In the genomic region with DNA sequence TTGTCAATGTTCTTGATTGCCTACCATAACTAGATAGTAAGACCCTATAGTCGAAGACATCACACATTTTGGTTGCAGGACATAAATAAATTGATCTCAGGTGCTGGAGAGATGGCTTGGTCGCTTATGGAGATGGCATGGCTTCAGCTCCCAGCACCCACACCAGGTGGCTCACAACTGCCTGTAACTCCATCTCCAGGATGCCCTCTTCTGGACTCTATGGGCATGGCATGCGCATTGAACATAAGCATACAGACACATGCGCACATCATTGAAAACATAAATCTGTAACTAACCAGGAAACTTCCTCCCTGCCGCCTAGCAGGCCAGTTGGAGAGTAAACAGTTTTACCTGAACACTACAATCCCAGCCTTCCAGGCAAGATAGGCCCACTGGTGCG, we compare ENCODE assay signal across 25 mouse cellular contexts.
DNase-seq lines count a peak whose midpoint lies in the region; ATAC-seq and TF ChIP-seq lines count a peak whose summit lies in the region.
"Had no signal": no experiment of that assay in that cellular context is flagged by ENCODE, and none has a peak within 500 bp of the region (broad histone marks: within the 10 kb centered on the region; RNA-seq: fewer than 3 reads in every experiment).

No protein-coding gene starts in this region.

- peaks cover 14% of the 10 kb centered on the region for H3K4me1 ChIP-seq in hindbrain, postnatal 0 days (ENCODE audit: insufficient read depth, low read length)
- peaks cover 15% of the 10 kb centered on the region; the same call in 1 of the 2 replicates for H3K4me1 ChIP-seq in hindbrain, embryonic 11.5 days (replicated peaks; ENCODE audit: control insufficient read depth, insufficient read depth, low read length)
- no peaks in the 10 kb centered on the region for H3K4me1 ChIP-seq in liver, postnatal 0 days (ENCODE audit: insufficient read depth)
- H3K4me1 ChIP-seq in liver, embryonic 11.5 days (replicated peaks; ENCODE audit: control insufficient read depth, insufficient read depth, low read length) = no peaks in the 10 kb centered on the region
- H3K4me1 ChIP-seq in CH12.LX (ENCODE audit: control insufficient read depth in 1 of 2, insufficient read depth in 2 of 2) = peaks cover 3 to 4% of the 10 kb centered on the region in 2 experiments; a peak in 2 of 4 replicates
- H3K4me1 ChIP-seq: liver, embryonic 15.5 days had no signal

- TF ChIP-seq EP300 in liver, postnatal 0 days (IDR thresholded peaks at IDR 0.05; ENCODE audit: low read depth) = no peak
- TF ChIP-seq EP300 in CH12.LX (IDR thresholded peaks at IDR 0.05; ENCODE audit: low read length) = no peak

- no peaks in the 10 kb centered on the region for H3K36me3 ChIP-seq in hindbrain, postnatal 0 days (ENCODE audit: insufficient read depth, low read length)
- H3K36me3 ChIP-seq in hindbrain, embryonic 11.5 days (ENCODE audit: control insufficient read depth, insufficient read depth, low read length) = no peaks in the 10 kb centered on the region
- H3K36me3 ChIP-seq in liver, postnatal 0 days (replicated peaks; ENCODE audit: insufficient read depth, low read length) = no peaks in the 10 kb centered on the region
- no peaks in the 10 kb centered on the region for H3K36me3 ChIP-seq in liver, embryonic 11.5 days (ENCODE audit: control insufficient read depth, insufficient read depth, low read length)
- H3K36me3 ChIP-seq in CH12.LX (replicated peaks in 1 of 2; ENCODE audit: control insufficient read depth in 1 of 2, insufficient read depth in 1 of 2, low read length in 1 of 2) = no peaks in the 10 kb centered on the region
- H3K36me3 ChIP-seq: embryonic facial prominence, embryonic 12.5 days; heart, embryonic 12.5 days; hindbrain, embryonic 10.5 days; limb, embryonic 13.5 days; liver, embryonic 15.5 days; neural tube, embryonic 12.5 days had no signal

- no peak overlapping the region for H3K27ac ChIP-seq in hindbrain, postnatal 0 days
- no peak overlapping the region for H3K27ac ChIP-seq in hindbrain, embryonic 11.5 days (ENCODE audit: low read depth, low read length)
- H3K27ac ChIP-seq in liver, postnatal 0 days (ENCODE audit: low read depth) = no peak overlapping the region
- H3K27ac ChIP-seq in liver, embryonic 11.5 days (ENCODE audit: low read depth, low read length) = no peak overlapping the region
- no peak overlapping the region for H3K27ac ChIP-seq in CH12.LX (ENCODE audit: insufficient read depth, low read depth)
- H3K27ac ChIP-seq: embryonic facial prominence, embryonic 12.5 days; forebrain, embryonic 13.5 days; hindbrain, embryonic 10.5 days; limb, embryonic 13.5 days; liver, embryonic 15.5 days; neural tube, embryonic 12.5 days had no signal

- whole genome bisulfite sequencing in hindbrain, postnatal 0 days = 94% methylated on average over 6 of the region's 6 CpGs
- 90% methylated on average over 6 of the region's 6 CpGs for WGBS in hindbrain, embryonic 11.5 days
- 74% methylated on average over 6 of the region's 6 CpGs for WGBS in liver, postnatal 0 days (ENCODE audit: insufficient replicate concordance)
- WGBS in liver, embryonic 11.5 days = 76% methylated on average over 6 of the region's 6 CpGs

- no peak overlapping the region for H3K4me2 ChIP-seq in hindbrain, postnatal 0 days (ENCODE audit: low read depth, low read length)
- no peak overlapping the region for H3K4me2 ChIP-seq in hindbrain, embryonic 11.5 days (replicated peaks; ENCODE audit: low read depth, low read length)
- no peak overlapping the region for H3K4me2 ChIP-seq in liver, postnatal 0 days (ENCODE audit: low read depth, low read length)
- no peak overlapping the region for H3K4me2 ChIP-seq in liver, embryonic 11.5 days
- H3K4me2 ChIP-seq in CH12.LX (ENCODE audit: insufficient read depth, low read depth, poor library complexity, severe bottlenecking) = no peak overlapping the region
- H3K4me2 ChIP-seq: embryonic facial prominence, embryonic 12.5 days; forebrain, embryonic 13.5 days; heart, embryonic 12.5 days; limb, embryonic 13.5 days; liver, embryonic 15.5 days; midbrain, embryonic 11.5 days; neural tube, embryonic 12.5 days had no signal

- TF ChIP-seq CTCF in hindbrain, postnatal 0 days (IDR thresholded peaks at IDR 0.05; ENCODE audit: low read depth) = peak; percentile 44
- TF ChIP-seq CTCF in liver, postnatal 0 days (IDR thresholded peaks at IDR 0.05; ENCODE audit: low read depth) = peak; percentile 22; the same call in 1 of the 2 replicates
- peak; percentile 9 to 44; a peak in 2 of 4 replicates for TF ChIP-seq CTCF in CH12.LX (conservative IDR thresholded peaks at IDR 0.05 in 1 of 2, IDR thresholded peaks at IDR 0.05 in 1 of 2; ENCODE audit: low read depth in 2 of 2, low read length in 2 of 2)

- DNase-seq in hindbrain, postnatal 0 days (ENCODE audit: low spot score) = no peak
- DNase-seq in hindbrain, embryonic 11.5 days (ENCODE audit: low spot score) = no peak
- DNase-seq in liver, postnatal 0 days = no peak
- DNase-seq in liver, embryonic 11.5 days (ENCODE audit: low spot score) = no peak
- DNase-seq in CH12.LX (ENCODE audit: extremely low read depth) (no peak), ZHBTc4 (ENCODE audit: low read depth, low spot score) (peak; percentile 57)
- DNase-seq: adrenal gland, adult 2 months; B cell, adult 2 months; cerebellum, adult 2 months; cerebellum, postnatal 25 days; heart, postnatal 10 days; kidney, adult 18-20 months; kidney, postnatal 10 days; layer of hippocampus, postnatal 36 days; lung, postnatal 10 days; thymus, postnatal 14 days had no signal

- H3K9ac ChIP-seq in hindbrain, postnatal 0 days (replicated peaks; ENCODE audit: low read length) = no peak overlapping the region
- no peak overlapping the region for H3K9ac ChIP-seq in hindbrain, embryonic 11.5 days (ENCODE audit: low read depth, low read length)
- H3K9ac ChIP-seq in liver, postnatal 0 days (replicated peaks) = no peak overlapping the region
- no peak overlapping the region for H3K9ac ChIP-seq in liver, embryonic 11.5 days (ENCODE audit: low read depth, low read length)
- H3K9ac ChIP-seq in CH12.LX (ENCODE audit: insufficient read depth, low read depth) = no peak overlapping the region
- H3K9ac ChIP-seq: embryonic facial prominence, embryonic 12.5 days; forebrain, embryonic 13.5 days; heart, embryonic 12.5 days; limb, embryonic 13.5 days; liver, embryonic 15.5 days; neural tube, embryonic 12.5 days had no signal

- ATAC-seq in hindbrain, postnatal 0 days = no peak
- ATAC-seq in hindbrain, embryonic 11.5 days (ENCODE audit: low FRiP score) = no peak
- no peak for ATAC-seq in liver, postnatal 0 days
- ATAC-seq in liver, embryonic 11.5 days (replicated peaks; ENCODE audit: low FRiP score) = no peak
- no peak for ATAC-seq in monocyte, adult 5-6 weeks (replicated peaks; ENCODE audit: insufficient number of reproducible peaks, low FRiP score, low TSS enrichment, poor library complexity, severe bottlenecking)
- ATAC-seq: forebrain, embryonic 13.5 days had no signal

- no peaks in the 10 kb centered on the region for H3K9me3 ChIP-seq in hindbrain, postnatal 0 days (ENCODE audit: low read length)
- no peaks in the 10 kb centered on the region for H3K9me3 ChIP-seq in hindbrain, embryonic 11.5 days (ENCODE audit: control insufficient read depth, low read length)
- H3K9me3 ChIP-seq in liver, postnatal 0 days (ENCODE audit: low read length) = no peaks in the 10 kb centered on the region
- no peaks in the 10 kb centered on the region for H3K9me3 ChIP-seq in liver, embryonic 11.5 days (ENCODE audit: control insufficient read depth, low read length)
- peaks cover 11% of the 10 kb centered on the region for H3K9me3 ChIP-seq in CH12.LX (replicated peaks; ENCODE audit: low read length)
- H3K9me3 ChIP-seq: embryonic facial prominence, embryonic 12.5 days; forebrain, embryonic 13.5 days; limb, embryonic 13.5 days; liver, embryonic 15.5 days had no signal

- H3K4me3 ChIP-seq in hindbrain, postnatal 0 days (ENCODE audit: low read length) = no peak overlapping the region
- no peak overlapping the region for H3K4me3 ChIP-seq in hindbrain, embryonic 11.5 days (ENCODE audit: low read depth, low read length)
- H3K4me3 ChIP-seq in liver, postnatal 0 days (ENCODE audit: low read depth, low read length) = no peak overlapping the region
- no peak overlapping the region for H3K4me3 ChIP-seq in liver, embryonic 11.5 days (ENCODE audit: low read depth, low read length)
- no peak overlapping the region for H3K4me3 ChIP-seq in CH12.LX (replicated peaks in 1 of 3; ENCODE audit: low read depth in 2 of 3, low read length in 2 of 3, poor library complexity in 1 of 3)
- H3K4me3 ChIP-seq: embryonic facial prominence, embryonic 12.5 days; forebrain, embryonic 13.5 days; heart, embryonic 12.5 days; hindbrain, embryonic 10.5 days; limb, embryonic 13.5 days; liver, embryonic 15.5 days; neural tube, embryonic 12.5 days had no signal

- TF ChIP-seq POLR2A in CH12.LX (IDR thresholded peaks at IDR 0.05; ENCODE audit: low read depth, low read length) = no peak

- no peak for TF ChIP-seq RAD21 in CH12.LX (IDR thresholded peaks at IDR 0.05; ENCODE audit: low read depth, low read length)

- no peaks in the 10 kb centered on the region for H3K27me3 ChIP-seq in hindbrain, postnatal 0 days (ENCODE audit: insufficient read depth, low read length)
- H3K27me3 ChIP-seq in hindbrain, embryonic 11.5 days (ENCODE audit: control insufficient read depth, insufficient read depth, low read length) = no peaks in the 10 kb centered on the region
- H3K27me3 ChIP-seq in liver, postnatal 0 days (ENCODE audit: insufficient read depth, low read length) = no peaks in the 10 kb centered on the region
- no peaks in the 10 kb centered on the region for H3K27me3 ChIP-seq in liver, embryonic 11.5 days (replicated peaks; ENCODE audit: control insufficient read depth, insufficient read depth, low read length)
- peaks cover 75% of the 10 kb centered on the region for H3K27me3 ChIP-seq in CH12.LX (replicated peaks)
- H3K27me3 ChIP-seq: forebrain, embryonic 13.5 days; limb, embryonic 13.5 days; liver, embryonic 15.5 days; neural tube, embryonic 12.5 days had no signal

- no peaks in the 10 kb centered on the region for H3K79me2 ChIP-seq in CH12.LX (replicated peaks; ENCODE audit: control insufficient read depth, extremely low read depth, insufficient read depth, poor library complexity, severe bottlenecking)

- dilution Hi-C loops in CH12.LX (cut with MboI; ENCODE audit: extremely low pct_ligation_motif_present, extremely low pct_unique_long_range_greater_than_20kb, low sequenced_read_pairs) = no loop called here

- in situ Hi-C loops in CH12.LX (cut with MboI; ENCODE audit: low pct_ligation_motif_present, low pct_unique_long_range_greater_than_20kb, low sequenced_read_pairs) = no loop called here

TF ChIP-seq in CH12.LX, 34 proteins besides CTCF, POLR2A, EP300 and RAD21:
- TF ChIP-seq SMC3 (IDR thresholded peaks at IDR 0.05; ENCODE audit: low read depth, low read length) (peak; percentile 10; the same call in 1 of the 2 replicates), CHD1 (IDR thresholded peaks at IDR 0.05; ENCODE audit: low read depth, low read length) (no peak)
